Mouse (Mus musculus) stomach, embryonic 14.5 days (tissue): Measurements from ENCODE around the gene Mrpl1. TPM values are rescaled to one million over a fixed set of nuclear protein-coding genes. Genes with fewer than 3 reads are reported as not detected.

Source experiments
- ATAC-seq: fragments of 200-750 bp; cut with Nextera tagmentation; 2 replicates; pipeline ENCODE4 v1.8.0; 2017; ENCODE audit warnings: low read depth, moderate TSS enrichment; ENCODE audit not compliant: insufficient number of reproducible peaks, insufficient read depth, low FRiP score
- H3K27ac ChIP-seq: fragments of 300-500 bp; sonication (generic); 2 replicates; pipeline ENCODE4 v1.5.1; 2014; ENCODE audit warnings: mild to moderate bottlenecking, low read length, moderate library complexity, mixed read lengths
- H3K27me3 ChIP-seq: fragments of 300-500 bp; sonication (generic); 2 replicates; pipeline ENCODE4 v1.6.1; 2014; ENCODE audit warnings: low read length, control low read depth, mixed read lengths; ENCODE audit not compliant: control insufficient read depth, insufficient read depth
- H3K36me3 ChIP-seq: fragments of 300-500 bp; sonication (generic); 2 replicates; pipeline ENCODE4 v1.6.1; 2014; ENCODE audit warnings: mild to moderate bottlenecking, control low read depth, low read length, moderate library complexity, mixed read lengths; ENCODE audit not compliant: control insufficient read depth, insufficient read depth
- H3K4me1 ChIP-seq: fragments of 300-500 bp; sonication (generic); 2 replicates; pipeline ENCODE4 v1.6.1; 2014; ENCODE audit warnings: low read length, control low read depth, mixed read lengths; ENCODE audit not compliant: control insufficient read depth, insufficient read depth
- H3K4me2 ChIP-seq: fragments of 300-500 bp; sonication (generic); replicated peaks from 2 replicates; pipeline ENCODE4 v1.6.1; 2014; ENCODE audit warnings: low read depth, low read length, control low read depth
- H3K4me3 ChIP-seq: fragments of 300-500 bp; sonication (generic); 2 replicates; pipeline ENCODE4 v1.5.1; 2014; ENCODE audit warnings: low read depth, low read length, control low read depth
- H3K9ac ChIP-seq: fragments of 300-500 bp; sonication (generic); replicated peaks from 2 replicates; pipeline ENCODE4 v1.6.1; 2014; ENCODE audit warnings: low read depth, mild to moderate bottlenecking, control low read depth, low read length, moderate library complexity, mixed read lengths
- H3K9me3 ChIP-seq: fragments of 300-500 bp; sonication (generic); 2 replicates; pipeline ENCODE4 v1.6.1; 2016; ENCODE audit warnings: low read depth, low read length, control low read depth; ENCODE audit not compliant: control insufficient read depth
- WGBS: fragments of 180-500 bp; shearing (Covaris S2); extraction: QIAGEN DNeasy Blood & Tissue Kit; methylation state at CpG from one replicate; pipeline ENCODE4 v1.1.7; 2014; 5-methylcytosine and 5-hydroxymethylcytosine counted together
- polyA plus RNA-seq: library from polyadenylated mRNA; unstranded; fragments of >200 nt; fragmentation: Nextera tagmentation; extraction: Ambion mirVana; gene quantifications from 2 replicates; pipeline ENCODE4 v1.2.1, GENCODE M21; 2014

The Mrpl1 gene
- polyA plus RNA-seq, 1 experiment from 2014 or later = 21.2 TPM

- 65% methylated on average over 5 of the region's 5 CpGs for WGBS
- no peaks in the 10 kb centered on the region for H3K9me3 ChIP-seq
- H3K4me2 ChIP-seq = no peak overlapping the region
- H3K4me1 ChIP-seq = no peaks in the 10 kb centered on the region
- H3K36me3 ChIP-seq = no peaks in the 10 kb centered on the region
- H3K9ac ChIP-seq = no peak overlapping the region
- ATAC-seq = no peak
- no peak overlapping the region for H3K27ac ChIP-seq
- H3K4me3 ChIP-seq = no peak overlapping the region
- no peaks in the 10 kb centered on the region for H3K27me3 ChIP-seq
Measured at GRCm38 (mm10) chr5:96306826-96307225, 97.5 kb downstream of the Mrpl1 start.

GRCm38 (mm10) chr5:96308086-96308485 lies 98.8 kb downstream of the Mrpl1 start:
- ATAC-seq = no peak
- H3K27ac ChIP-seq = no peak overlapping the region
- no peak overlapping the region for H3K4me3 ChIP-seq
- H3K36me3 ChIP-seq = no peaks in the 10 kb centered on the region
- H3K27me3 ChIP-seq = no peaks in the 10 kb centered on the region
- no peak overlapping the region for H3K9ac ChIP-seq
- 80% methylated on average over 13 of the region's 13 CpGs for WGBS
- no peaks in the 10 kb centered on the region for H3K9me3 ChIP-seq
- H3K4me2 ChIP-seq = no peak overlapping the region
- H3K4me1 ChIP-seq = no peaks in the 10 kb centered on the region

- Histone ChIP-seq H3K27ac (no peak overlapping the region), H3K4me1 (no peaks in the 10 kb centered on the region), H3K36me3 (no peaks in the 10 kb centered on the region), H3K4me2 (no peak overlapping the region), H3K4me3 (no peak overlapping the region), H3K27me3 (no peaks in the 10 kb centered on the region), H3K9me3 (no peaks in the 10 kb centered on the region), H3K9ac (no peak overlapping the region)
- ATAC-seq = no peak
- WGBS = 83% methylated on average over 5 of the region's 5 CpGs
Measured at GRCm38 (mm10) chr5:96308645-96309044, 99.4 kb downstream of the Mrpl1 start.

- WGBS = 90% methylated on average over 5 of the region's 5 CpGs
- H3K27me3 ChIP-seq = no peaks in the 10 kb centered on the region
- no peaks in the 10 kb centered on the region for H3K36me3 ChIP-seq
- no peaks in the 10 kb centered on the region for H3K9me3 ChIP-seq
- H3K4me3 ChIP-seq = no peak overlapping the region
- no peak for ATAC-seq
- no peak overlapping the region for H3K27ac ChIP-seq
- no peaks in the 10 kb centered on the region for H3K4me1 ChIP-seq
- H3K4me2 ChIP-seq = no peak overlapping the region
- H3K9ac ChIP-seq = no peak overlapping the region
Measured at GRCm38 (mm10) chr5:96309566-96309965, 100.3 kb downstream of the Mrpl1 start.

GRCm38 (mm10) chr5:96311677-96312076 lies 102.4 kb downstream of the Mrpl1 start:
- H3K9me3 ChIP-seq = no peaks in the 10 kb centered on the region
- no peaks in the 10 kb centered on the region for H3K4me1 ChIP-seq
- no peak for ATAC-seq
- H3K9ac ChIP-seq = no peak overlapping the region
- no peak overlapping the region for H3K4me3 ChIP-seq
- H3K27ac ChIP-seq = no peak overlapping the region
- H3K4me2 ChIP-seq = no peak overlapping the region
- H3K27me3 ChIP-seq = no peaks in the 10 kb centered on the region
- H3K36me3 ChIP-seq = no peaks in the 10 kb centered on the region
- WGBS = 65% methylated on average over 8 of the region's 8 CpGs

Other genes with a start within 250 kb of the Mrpl1 start
- 25.5 and 31.8 TPM in 2 replicates for gene Cnot6l, start 45.3 kb upstream of the Mrpl1 start, polyA plus RNA-seq
- 57.9 and 64.2 TPM in 2 replicates for gene Fras1, start 164.5 kb downstream of the Mrpl1 start, polyA plus RNA-seq